Mouse (Mus musculus): Measurements from ENCODE around the gene Smim24.

- TF ChIP-seq POLR2A (IDR thresholded peaks at IDR 0.05; ENCODE audit: insufficient read depth, low read depth, low read length) (no peak), CTCF (IDR thresholded peaks at IDR 0.05; ENCODE audit: insufficient read depth, low read depth, low read length) (no peak)
Measured at GRCm38 (mm10) chr10:81367207-81367495, 25.7 kb upstream of the Smim24 start.
